Comparison of ENCODE assay signal across 15 mouse cellular contexts in the genomic region with DNA sequence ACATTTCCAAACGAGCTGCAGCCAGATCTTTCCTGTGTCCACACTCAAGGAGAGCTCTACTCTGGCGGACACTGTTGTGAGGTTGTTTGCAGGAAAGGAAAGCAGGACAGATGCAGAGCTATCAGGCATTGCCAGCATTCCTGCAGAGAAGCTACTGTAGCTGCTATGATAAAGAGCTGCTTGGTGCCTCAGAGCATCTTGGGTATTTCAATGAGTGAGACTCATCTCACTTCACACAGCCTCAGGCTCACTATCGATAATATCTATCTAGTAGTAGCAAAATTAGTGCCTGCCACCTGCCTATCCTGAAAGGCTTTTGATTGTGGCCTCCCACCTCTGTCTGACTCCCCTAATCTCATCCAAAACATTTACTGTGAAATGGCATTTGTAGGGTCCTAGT.
A peak's percentile ranks its signal among the peaks of the same experiment; 100 is the strongest.
DNase-seq lines count a peak whose midpoint lies in the region; ATAC-seq lines count a peak whose summit lies in the region.
"Had no signal": no experiment of that assay in that cellular context is flagged by ENCODE, and none has a peak within 500 bp of the region (broad histone marks: within the 10 kb centered on the region; RNA-seq: fewer than 3 reads in every experiment).

No protein-coding gene starts in this region.

- 0 out of 2 replicates have a peak, but pooled peaks have one; percentile 39 for ATAC-seq in heart, embryonic 16.5 days (replicated peaks; ENCODE audit: extremely low read depth, insufficient read depth, low FRiP score)
- peak; percentile 80 for ATAC-seq in liver, embryonic 16.5 days (ENCODE audit: low read depth)
- ATAC-seq: midbrain, embryonic 13.5 days had no signal

- H3K9ac ChIP-seq in heart, embryonic 16.5 days (ENCODE audit: low read length): no peak overlapping the region
- H3K9ac ChIP-seq in liver, embryonic 16.5 days (ENCODE audit: low read depth, low read length): no peak overlapping the region
- H3K9ac ChIP-seq: forebrain, embryonic 12.5 days; intestine, embryonic 15.5 days; midbrain, embryonic 13.5 days; neural tube, embryonic 15.5 days had no signal

- H3K4me1 ChIP-seq in heart, embryonic 16.5 days (ENCODE audit: control insufficient read depth, insufficient read depth, low read length): peaks cover 16% of the 10 kb centered on the region
- H3K4me1 ChIP-seq in liver, embryonic 16.5 days (ENCODE audit: control insufficient read depth, low read depth, low read length): peaks cover 6% of the 10 kb centered on the region
- 0 out of 2 replicates have a peak, but pooled peaks cover 3% of the 10 kb centered on the region for H3K4me1 ChIP-seq in forebrain, embryonic 10.5 days
- H3K4me1 ChIP-seq: embryonic facial prominence, embryonic 10.5 days; intestine, embryonic 15.5 days; midbrain, embryonic 13.5 days had no signal

- intact Hi-C loops in heart, postnatal 36 days (cut with DNase I): no loop called here

- 0 out of 2 replicates have a peak overlapping the region, but pooled peaks have one; percentile 1 for H3K27ac ChIP-seq in heart, embryonic 16.5 days (ENCODE audit: low read length)
- H3K27ac ChIP-seq in liver, embryonic 16.5 days (ENCODE audit: low read length): no peak overlapping the region; the same call in 1 of the 2 replicates
- no peak overlapping the region for H3K27ac ChIP-seq in forebrain, embryonic 10.5 days
- H3K27ac ChIP-seq: embryonic facial prominence, embryonic 10.5 days; midbrain, embryonic 13.5 days had no signal

- no peaks in the 10 kb centered on the region for H3K27me3 ChIP-seq in heart, embryonic 16.5 days (ENCODE audit: control insufficient read depth, insufficient read depth, low read length)
- no peaks in the 10 kb centered on the region for H3K27me3 ChIP-seq in liver, embryonic 16.5 days (ENCODE audit: control insufficient read depth, insufficient read depth, low read depth, low read length)
- H3K27me3 ChIP-seq in forebrain, embryonic 10.5 days (ENCODE audit: poor library complexity, severe bottlenecking): no peaks in the 10 kb centered on the region
- H3K27me3 ChIP-seq: forebrain, embryonic 12.5 days; intestine, embryonic 15.5 days; midbrain, embryonic 13.5 days; neural tube, embryonic 15.5 days had no signal

- no peak overlapping the region for H3K4me2 ChIP-seq in heart, embryonic 16.5 days (ENCODE audit: low read depth, low read length)
- no peak overlapping the region for H3K4me2 ChIP-seq in liver, embryonic 16.5 days (ENCODE audit: low read depth, low read length)
- H3K4me2 ChIP-seq: forebrain, embryonic 12.5 days; intestine, embryonic 15.5 days; midbrain, embryonic 13.5 days; neural tube, embryonic 15.5 days had no signal

- WGBS in heart, embryonic 16.5 days: 31% methylated on average over 3 of the region's 3 CpGs
- WGBS in liver, embryonic 16.5 days (ENCODE audit: insufficient replicate concordance): 37% methylated on average over 3 of the region's 3 CpGs
- WGBS in forebrain, embryonic 10.5 days: 86% methylated on average over 3 of the region's 3 CpGs

- no peak overlapping the region for H3K4me3 ChIP-seq in heart, embryonic 16.5 days (ENCODE audit: low read length)
- H3K4me3 ChIP-seq in liver, embryonic 16.5 days (ENCODE audit: low read depth, low read length): no peak overlapping the region
- no peak overlapping the region for H3K4me3 ChIP-seq in forebrain, embryonic 10.5 days
- H3K4me3 ChIP-seq: embryonic facial prominence, embryonic 10.5 days; forebrain, embryonic 12.5 days; intestine, embryonic 15.5 days; midbrain, embryonic 13.5 days; neural tube, embryonic 15.5 days had no signal

- no peaks in the 10 kb centered on the region for H3K9me3 ChIP-seq in heart, embryonic 16.5 days (replicated peaks; ENCODE audit: control insufficient read depth, low read length)
- no peaks in the 10 kb centered on the region for H3K9me3 ChIP-seq in liver, embryonic 16.5 days (replicated peaks; ENCODE audit: control insufficient read depth, low read length)
- H3K9me3 ChIP-seq in forebrain, embryonic 10.5 days: no peaks in the 10 kb centered on the region
- H3K9me3 ChIP-seq: embryonic facial prominence, embryonic 10.5 days; forebrain, embryonic 12.5 days; G1E; intestine, embryonic 15.5 days; midbrain, embryonic 13.5 days; neural tube, embryonic 15.5 days had no signal

- peak; percentile 23 for DNase-seq in cerebellum, adult 9-11 months
- no peak for DNase-seq in cerebellum, adult 8-10 months
- DNase-seq in heart, postnatal 36 days: no peak
- DNase-seq in cerebellum, postnatal 14 days: peak; percentile 12 to 29
- no peak for DNase-seq in layer of hippocampus, adult 11-12 months (ENCODE audit: low spot score)
- no peak for DNase-seq in forebrain, embryonic 10.5 days (ENCODE audit: extremely low spot score, low spot score)
- DNase-seq: thymus, postnatal 4 days had no signal

- H3K36me3 ChIP-seq in heart, embryonic 16.5 days (ENCODE audit: control insufficient read depth, insufficient read depth): peaks cover 5% of the 10 kb centered on the region; the same call in 1 of the 2 replicates
- H3K36me3 ChIP-seq in liver, embryonic 16.5 days (ENCODE audit: control insufficient read depth, insufficient read depth): no peaks in the 10 kb centered on the region
- H3K36me3 ChIP-seq in forebrain, embryonic 10.5 days (replicated peaks): peaks cover 17% of the 10 kb centered on the region
- H3K36me3 ChIP-seq: intestine, embryonic 15.5 days; midbrain, embryonic 13.5 days; neural tube, embryonic 15.5 days had no signal

Comparison
In these comparisons a context has a peak if more than half of its experiments do, and no peak if none do; other contexts are left out.
1. DNase-seq: peak in cerebellum, adult 9-11 months (single experiment) and cerebellum, postnatal 14 days (2 of 2); none in cerebellum, adult 8-10 months (single experiment), heart, postnatal 36 days (0 of 2), layer of hippocampus, adult 11-12 months (single experiment) and forebrain, embryonic 10.5 days (single experiment).